Mouse (Mus musculus) testis, adult 2 months (tissue): Measurements from ENCODE around the gene Obscn. TPM values are rescaled to one million over a fixed set of nuclear protein-coding genes. Genes with fewer than 3 reads are reported as not detected.
A peak's percentile ranks its signal among the peaks of the same experiment; 100 is the strongest.

ENCODE experiments used
- H3K27ac ChIP-seq: fragments of 200-500 bp; 2 replicates; pipeline ENCODE4 v1.5.1; 2012; ENCODE audit warnings: low read depth, low read length; ENCODE audit not compliant: control insufficient read depth, insufficient read depth
- H3K27me3 ChIP-seq: fragments of 200-500 bp; 2 replicates; pipeline ENCODE4 v1.6.1; 2012; ENCODE audit warnings: mild to moderate bottlenecking, low read length, moderate library complexity; ENCODE audit not compliant: control insufficient read depth, insufficient read depth
- H3K36me3 ChIP-seq: fragments of 200-500 bp; 2 replicates; pipeline ENCODE4 v1.6.1; 2012; ENCODE audit warnings: mild to moderate bottlenecking, low read length; ENCODE audit not compliant: control insufficient read depth, insufficient read depth
- H3K4me1 ChIP-seq: fragments of 200-500 bp; 2 replicates; pipeline ENCODE4 v1.6.1; 2012; ENCODE audit warnings: low read length; ENCODE audit not compliant: control insufficient read depth, insufficient read depth
- H3K4me3 ChIP-seq: fragments of 200-500 bp; 2 replicates; pipeline ENCODE4 v1.5.1; 2012; ENCODE audit warnings: low read depth, mild to moderate bottlenecking, low read length, moderate library complexity, mixed read lengths; ENCODE audit not compliant: control insufficient read depth
- CTCF ChIP-seq: fragments of 200-500 bp; IDR thresholded peaks from 2 replicates; pipeline ENCODE4 v1.5.1; 2012; ENCODE audit warnings: low read depth, mild to moderate bottlenecking, inconsistent platforms, low read length, moderate library complexity; ENCODE audit not compliant: control insufficient read depth, insufficient read depth, insufficient replicate concordance
- POLR2A ChIP-seq: fragments of 200-500 bp; IDR thresholded peaks from 2 replicates; pipeline ENCODE4 v1.6.1; 2012; ENCODE audit warnings: low read depth, mild to moderate bottlenecking, inconsistent platforms, low read length, moderate library complexity; ENCODE audit not compliant: control insufficient read depth
- polyA plus RNA-seq: library from polyadenylated mRNA; depleted of rRNA; stranded (reverse); fragments of >200 nt; gene quantifications from 2 replicates; pipeline ENCODE4 v1.2.3, GENCODE M21; 2012

The Obscn gene
- polyA plus RNA-seq, 1 experiment, result 1.9 TPM

- Histone ChIP-seq H3K27ac (no peak overlapping the region), H3K36me3 (no peaks in the 10 kb centered on the region), H3K4me1 (peaks cover 16% of the 10 kb centered on the region), H3K4me3 (no peak overlapping the region), H3K27me3 (no peaks in the 10 kb centered on the region)
- TF ChIP-seq POLR2A (no peak), CTCF (no peak)
Observed at GRCm38 (mm10) chr11:59131348-59131919, 4.8 kb downstream of the Obscn start.

- TF ChIP-seq CTCF (no peak), POLR2A (no peak)
- no peaks in the 10 kb centered on the region for H3K36me3 ChIP-seq
- H3K4me3 ChIP-seq, result no peak overlapping the region
- no peak overlapping the region for H3K27ac ChIP-seq
- H3K4me1 ChIP-seq, result peaks cover 13% of the 10 kb centered on the region
- no peaks in the 10 kb centered on the region for H3K27me3 ChIP-seq
Observed at GRCm38 (mm10) chr11:59130782-59131181, 5.4 kb downstream of the Obscn start.

GRCm38 (mm10) chr11:59105945-59106344 is 30.3 kb downstream of the Obscn start:
- no peaks in the 10 kb centered on the region for H3K27me3 ChIP-seq
- no peaks in the 10 kb centered on the region for H3K36me3 ChIP-seq
- H3K27ac ChIP-seq, result no peak overlapping the region
- TF ChIP-seq POLR2A (no peak), CTCF (peak; percentile 32; the same call in 1 of the 2 replicates)
- H3K4me1 ChIP-seq, result no peaks in the 10 kb centered on the region
- no peak overlapping the region for H3K4me3 ChIP-seq

GRCm38 (mm10) chr11:59102324-59102723 is 33.9 kb downstream of the Obscn start:
- Histone ChIP-seq H3K4me1 (no peaks in the 10 kb centered on the region), H3K27ac (no peak overlapping the region), H3K36me3 (no peaks in the 10 kb centered on the region), H3K27me3 (no peaks in the 10 kb centered on the region), H3K4me3 (no peak overlapping the region)
- peak; percentile 75; the same call in 1 of the 2 replicates for TF ChIP-seq CTCF
- TF ChIP-seq POLR2A, result no peak

GRCm38 (mm10) chr11:59098339-59098738 is 37.9 kb downstream of the Obscn start:
- no peak for TF ChIP-seq CTCF
- TF ChIP-seq POLR2A, result no peak
- no peaks in the 10 kb centered on the region for H3K36me3 ChIP-seq
- no peak overlapping the region for H3K27ac ChIP-seq
- no peaks in the 10 kb centered on the region for H3K4me1 ChIP-seq
- no peak overlapping the region for H3K4me3 ChIP-seq
- no peaks in the 10 kb centered on the region for H3K27me3 ChIP-seq

GRCm38 (mm10) chr11:59097770-59098169 is 38.4 kb downstream of the Obscn start:
- Histone ChIP-seq H3K36me3 (no peaks in the 10 kb centered on the region), H3K27me3 (no peaks in the 10 kb centered on the region), H3K4me1 (no peaks in the 10 kb centered on the region), H3K4me3 (no peak overlapping the region), H3K27ac (no peak overlapping the region)
- TF ChIP-seq CTCF (no peak), POLR2A (no peak)

GRCm38 (mm10) chr11:59094213-59094612 is 42.0 kb downstream of the Obscn start:
- H3K27me3 ChIP-seq, result no peaks in the 10 kb centered on the region
- no peaks in the 10 kb centered on the region for H3K36me3 ChIP-seq
- TF ChIP-seq POLR2A (no peak), CTCF (peak; percentile 67; the same call in 1 of the 2 replicates)
- no peaks in the 10 kb centered on the region for H3K4me1 ChIP-seq
- H3K4me3 ChIP-seq, result no peak overlapping the region
- no peak overlapping the region for H3K27ac ChIP-seq

GRCm38 (mm10) chr11:59087581-59087980 is 48.6 kb downstream of the Obscn start:
- no peak for TF ChIP-seq POLR2A
- TF ChIP-seq CTCF, result no peak
- H3K36me3 ChIP-seq, result no peaks in the 10 kb centered on the region
- H3K27me3 ChIP-seq, result no peaks in the 10 kb centered on the region
- no peak overlapping the region for H3K27ac ChIP-seq
- H3K4me1 ChIP-seq, result no peaks in the 10 kb centered on the region
- no peak overlapping the region for H3K4me3 ChIP-seq
